Mouse (Mus musculus) mature B cell (primary cell): ENCODE measurements around the gene Dnah5.
"Not testable (repeated sequence)": the region's sequence is repeated elsewhere in the genome, so short reads cannot be mapped to it uniquely, and the experiment has no call there.

Source experiments
- in situ Hi-C: fragments of 300-500 bp; cut with MboI; formaldehyde crosslinking; loops from 2 replicates; pipeline ENCODE4 v1.14.3; 2019

Dnah5 gene

GRCm38 (mm10) chr15:28299438-28299837, 95.9 kb downstream of the Dnah5 start:
- in situ Hi-C loops, result no loop called here

- in situ Hi-C loops, result no loop called here
Measured at GRCm38 (mm10) chr15:28307131-28307530, 103.6 kb downstream of the Dnah5 start.

GRCm38 (mm10) chr15:28307884-28308283, 104.3 kb downstream of the Dnah5 start:
- in situ Hi-C loops, result no loop called here

GRCm38 (mm10) chr15:28310516-28310915, 107.0 kb downstream of the Dnah5 start:
- in situ Hi-C loops, result no loop called here

- in situ Hi-C loops, result no loop called here
Measured at GRCm38 (mm10) chr15:28313451-28313850, 109.9 kb downstream of the Dnah5 start.

- in situ Hi-C loops, result no loop called here
Measured at GRCm38 (mm10) chr15:28315812-28316528, 112.4 kb downstream of the Dnah5 start.

GRCm38 (mm10) chr15:28322533-28322932, 119.0 kb downstream of the Dnah5 start:
- in situ Hi-C loops, result no loop called here

GRCm38 (mm10) chr15:28326985-28327384, 123.4 kb downstream of the Dnah5 start:
- in situ Hi-C loops, result no loop called here

GRCm38 (mm10) chr15:28327441-28327840, 123.9 kb downstream of the Dnah5 start:
- in situ Hi-C loops, result no loop called here

GRCm38 (mm10) chr15:28341151-28341550, 137.6 kb downstream of the Dnah5 start:
- in situ Hi-C loops, result no loop called here

GRCm38 (mm10) chr15:28367561-28367960, 164.0 kb downstream of the Dnah5 start:
- in situ Hi-C loops, result no loop called here

GRCm38 (mm10) chr15:28370431-28370830, 166.9 kb downstream of the Dnah5 start:
- in situ Hi-C loops, result no loop called here

- in situ Hi-C loops, result no loop called here
Measured at GRCm38 (mm10) chr15:28371506-28371905, 168.0 kb downstream of the Dnah5 start.

GRCm38 (mm10) chr15:28374394-28374793, 170.8 kb downstream of the Dnah5 start:
- in situ Hi-C loops, result no loop called here

GRCm38 (mm10) chr15:28380909-28381308, 177.4 kb downstream of the Dnah5 start:
- in situ Hi-C loops, result no loop called here

GRCm38 (mm10) chr15:28393723-28394122, 190.2 kb downstream of the Dnah5 start:
- in situ Hi-C loops, result not testable (repeated sequence)

GRCm38 (mm10) chr15:28395481-28395880, 191.9 kb downstream of the Dnah5 start:
- in situ Hi-C loops, result no loop called here

GRCm38 (mm10) chr15:28398472-28398871, 194.9 kb downstream of the Dnah5 start:
- in situ Hi-C loops, result no loop called here

GRCm38 (mm10) chr15:28399258-28399657, 195.7 kb downstream of the Dnah5 start:
- in situ Hi-C loops, result no loop called here

GRCm38 (mm10) chr15:28404630-28405029, 201.1 kb downstream of the Dnah5 start:
- in situ Hi-C loops, result no loop called here

GRCm38 (mm10) chr15:28405136-28405535, 201.6 kb downstream of the Dnah5 start:
- in situ Hi-C loops, result no loop called here

GRCm38 (mm10) chr15:28439702-28440101, 236.2 kb downstream of the Dnah5 start:
- in situ Hi-C loops, result no loop called here

- in situ Hi-C loops, result no loop called here
Measured at GRCm38 (mm10) chr15:28444494-28444893, 240.9 kb downstream of the Dnah5 start.
